Mouse (Mus musculus) thymus, adult 18-20 months (tissue): ENCODE measurements around the gene Gm13124.
"Not testable (repeated sequence)": the region's sequence is repeated elsewhere in the genome, so short reads cannot be mapped to it uniquely, and the experiment has no call there.

Experiments
- DNase-seq, 2 experiments: peaks; one replicate each; pipeline ENCODE4 v3.0.0; 2022; ENCODE audit warnings: mixed read lengths in 2 of 2

Gene Gm13124

GRCm38 (mm10) chr4:144565034-144565433 is at the start of gene Gm13124:
Gm13124 (minus strand) TSS chr4:144565134.
- no peak for DNase-seq

- no peak for DNase-seq
These were observed 49.7 kb upstream of the Gm13124 start for GRCm38 (mm10) chr4:144614586-144614985.

GRCm38 (mm10) chr4:144613407-144613806 is 48.5 kb upstream of the Gm13124 start, which contains the start of gene Aadacl4:
Aadacl4 (plus strand) TSS chr4:144613707.
- DNase-seq, result no peak

- DNase-seq, result no peak
These were observed 27.9 kb upstream of the Gm13124 start for GRCm38 (mm10) chr4:144592790-144593189.

- DNase-seq, result not testable (repeated sequence)
These were observed 21.3 kb upstream of the Gm13124 start for GRCm38 (mm10) chr4:144586207-144586606.

GRCm38 (mm10) chr4:144567752-144568151 is 2.8 kb upstream of the Gm13124 start:
- no peak for DNase-seq

- DNase-seq, result no peak
These were observed 3.7 kb downstream of the Gm13124 start for GRCm38 (mm10) chr4:144561205-144561604.

- no peak for DNase-seq
These were observed 5.1 kb downstream of the Gm13124 start for GRCm38 (mm10) chr4:144559792-144560191.

- no peak for DNase-seq
These were observed 13.8 kb downstream of the Gm13124 start for GRCm38 (mm10) chr4:144551156-144551555.

- DNase-seq, result not testable (repeated sequence)
These were observed 19.6 kb downstream of the Gm13124 start for GRCm38 (mm10) chr4:144545339-144545738.

- no peak for DNase-seq
These were observed 20.2 kb downstream of the Gm13124 start for GRCm38 (mm10) chr4:144544689-144545088.

GRCm38 (mm10) chr4:144519522-144519921 is 45.4 kb downstream of the Gm13124 start, which contains the start of gene 9430007A20Rik:
9430007A20Rik (plus strand) TSS chr4:144519822.
- DNase-seq, result no peak

GRCm38 (mm10) chr4:144506518-144506917 is 58.4 kb downstream of the Gm13124 start:
- no peak for DNase-seq
